In the genomic region with DNA sequence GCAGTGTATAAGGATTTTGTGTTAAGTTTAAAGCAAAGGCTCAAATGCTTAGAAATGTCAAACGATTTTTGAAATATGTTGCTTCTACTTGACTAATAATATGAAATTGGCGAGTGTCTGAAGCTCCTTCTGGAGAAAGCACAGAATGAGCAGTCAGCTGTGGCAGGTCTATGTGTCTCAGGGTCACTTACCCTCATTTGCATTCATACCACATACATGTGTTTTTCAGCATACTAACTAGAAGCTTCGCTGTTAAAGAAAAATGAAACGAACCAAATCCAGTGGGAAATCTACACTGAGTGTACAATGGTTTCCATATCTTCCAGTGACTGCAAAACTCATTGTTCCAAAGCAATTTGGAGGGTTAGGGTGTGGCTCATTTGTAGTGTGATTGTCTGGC, we compare ENCODE assay signal across 19 mouse cellular contexts.
A peak's percentile ranks its signal among the peaks of the same experiment; 100 is the strongest.
DNase-seq lines count a peak whose midpoint lies in the region; ATAC-seq and TF ChIP-seq lines count a peak whose summit lies in the region.
"Had no signal": no experiment of that assay in that cellular context is flagged by ENCODE, and none has a peak within 500 bp of the region (broad histone marks: within the 10 kb centered on the region; RNA-seq: fewer than 3 reads in every experiment).

No protein-coding gene starts in this region.

- no peak for DNase-seq in forebrain, embryonic 10.5 days (ENCODE audit: extremely low spot score, low spot score)
- peak; percentile 72 for DNase-seq in brain, embryonic 14.5 days (ENCODE audit: low read depth)
- peak; percentile 57 for DNase-seq in hindbrain, embryonic 14.5 days (ENCODE audit: low spot score)
- DNase-seq in testis, postnatal 14 days (ENCODE audit: low spot score) = no peak
- no peak for DNase-seq in right cerebral cortex, postnatal 25 days
- DNase-seq in thymus, adult 18-20 months = no peak
- DNase-seq: cerebellum, adult 9-11 months; gastrocnemius, postnatal 36 days; kidney, adult 11 months; liver, embryonic 13.5 days; lung, postnatal 4 days had no signal

- TF ChIP-seq CTCF in brain, embryonic 14.5 days (IDR thresholded peaks at IDR 0.05; ENCODE audit: borderline replicate concordance, extremely low read depth, insufficient read depth, insufficient read length) = no peak

- no peaks in the 10 kb centered on the region for H3K9me3 ChIP-seq in forebrain, embryonic 12.5 days
- no peaks in the 10 kb centered on the region for H3K9me3 ChIP-seq in forebrain, embryonic 10.5 days
- H3K9me3 ChIP-seq in hindbrain, embryonic 14.5 days (ENCODE audit: control insufficient read depth, low read length) = no peaks in the 10 kb centered on the region
- H3K9me3 ChIP-seq in midbrain, embryonic 15.5 days = no peaks in the 10 kb centered on the region
- H3K9me3 ChIP-seq: embryonic facial prominence, embryonic 15.5 days; heart, embryonic 10.5 days; limb, embryonic 13.5 days; liver, embryonic 13.5 days; lung, embryonic 15.5 days; neural tube, embryonic 13.5 days; stomach, embryonic 15.5 days had no signal

- no peak overlapping the region for H3K9ac ChIP-seq in forebrain, embryonic 12.5 days
- H3K9ac ChIP-seq in hindbrain, embryonic 14.5 days = no peak overlapping the region
- no peak overlapping the region for H3K9ac ChIP-seq in midbrain, embryonic 15.5 days
- H3K9ac ChIP-seq: embryonic facial prominence, embryonic 15.5 days; limb, embryonic 13.5 days; liver, embryonic 13.5 days; lung, embryonic 15.5 days; neural tube, embryonic 13.5 days; stomach, embryonic 15.5 days had no signal

- peaks cover 9% of the 10 kb centered on the region; the same call in 1 of the 2 replicates for H3K4me1 ChIP-seq in forebrain, embryonic 12.5 days
- H3K4me1 ChIP-seq in forebrain, embryonic 10.5 days = no peaks in the 10 kb centered on the region
- peaks cover 8% of the 10 kb centered on the region; the same call in 1 of the 2 replicates for H3K4me1 ChIP-seq in hindbrain, embryonic 14.5 days (replicated peaks; ENCODE audit: control insufficient read depth, insufficient read depth, low read length)
- H3K4me1 ChIP-seq in midbrain, embryonic 15.5 days = no peaks in the 10 kb centered on the region; the same call in 1 of the 2 replicates
- H3K4me1 ChIP-seq: embryonic facial prominence, embryonic 15.5 days; heart, embryonic 10.5 days; limb, embryonic 13.5 days; liver, embryonic 13.5 days; lung, embryonic 15.5 days; stomach, embryonic 15.5 days had no signal

- H3K27me3 ChIP-seq in forebrain, embryonic 12.5 days = no peaks in the 10 kb centered on the region
- no peaks in the 10 kb centered on the region for H3K27me3 ChIP-seq in forebrain, embryonic 10.5 days (ENCODE audit: poor library complexity, severe bottlenecking)
- H3K27me3 ChIP-seq in hindbrain, embryonic 14.5 days (ENCODE audit: control insufficient read depth, insufficient read depth, low read length) = no peaks in the 10 kb centered on the region
- H3K27me3 ChIP-seq in midbrain, embryonic 15.5 days (replicated peaks) = no peaks in the 10 kb centered on the region
- H3K27me3 ChIP-seq: embryonic facial prominence, embryonic 15.5 days; limb, embryonic 13.5 days; liver, embryonic 13.5 days; lung, embryonic 15.5 days; neural tube, embryonic 13.5 days; stomach, embryonic 15.5 days had no signal

- no peak overlapping the region for H3K4me3 ChIP-seq in forebrain, embryonic 12.5 days (replicated peaks)
- H3K4me3 ChIP-seq in forebrain, embryonic 10.5 days = no peak overlapping the region
- no peak overlapping the region for H3K4me3 ChIP-seq in hindbrain, embryonic 14.5 days (replicated peaks; ENCODE audit: low read length)
- no peak overlapping the region for H3K4me3 ChIP-seq in midbrain, embryonic 15.5 days
- H3K4me3 ChIP-seq: embryonic facial prominence, embryonic 15.5 days; heart, embryonic 10.5 days; limb, embryonic 13.5 days; liver, embryonic 13.5 days; lung, embryonic 15.5 days; neural tube, embryonic 13.5 days; stomach, embryonic 15.5 days had no signal

- no peak overlapping the region for H3K27ac ChIP-seq in forebrain, embryonic 12.5 days
- no peak overlapping the region for H3K27ac ChIP-seq in forebrain, embryonic 10.5 days
- H3K27ac ChIP-seq in hindbrain, embryonic 14.5 days = peak overlapping the region; percentile 59
- peak overlapping the region; percentile 34; the same call in 1 of the 2 replicates for H3K27ac ChIP-seq in midbrain, embryonic 15.5 days
- H3K27ac ChIP-seq: embryonic facial prominence, embryonic 15.5 days; heart, embryonic 10.5 days; limb, embryonic 13.5 days; liver, embryonic 13.5 days; lung, embryonic 15.5 days; neural tube, embryonic 13.5 days; stomach, embryonic 15.5 days had no signal

- no peaks in the 10 kb centered on the region for H3K36me3 ChIP-seq in forebrain, embryonic 12.5 days (replicated peaks)
- H3K36me3 ChIP-seq in forebrain, embryonic 10.5 days (replicated peaks) = no peaks in the 10 kb centered on the region
- H3K36me3 ChIP-seq in hindbrain, embryonic 14.5 days (replicated peaks; ENCODE audit: control insufficient read depth, insufficient read depth) = no peaks in the 10 kb centered on the region
- H3K36me3 ChIP-seq in midbrain, embryonic 15.5 days (replicated peaks) = no peaks in the 10 kb centered on the region
- H3K36me3 ChIP-seq: embryonic facial prominence, embryonic 15.5 days; heart, embryonic 10.5 days; limb, embryonic 13.5 days; liver, embryonic 13.5 days; lung, embryonic 15.5 days; neural tube, embryonic 13.5 days; stomach, embryonic 15.5 days had no signal

- TF ChIP-seq POLR2A in brain, embryonic 14.5 days (IDR thresholded peaks at IDR 0.05; ENCODE audit: borderline replicate concordance, extremely low read depth, insufficient read depth, insufficient read length, poor library complexity, severe bottlenecking) = no peak

- 56% methylated on average over 4 of the region's 4 CpGs for WGBS in forebrain, embryonic 12.5 days
- 88% methylated on average over 4 of the region's 4 CpGs for WGBS in forebrain, embryonic 10.5 days
- 39% methylated on average over 4 of the region's 4 CpGs for WGBS in hindbrain, embryonic 14.5 days
- 41% methylated on average over 4 of the region's 4 CpGs for WGBS in midbrain, embryonic 15.5 days

- H3K4me2 ChIP-seq in forebrain, embryonic 12.5 days = no peak overlapping the region
- no peak overlapping the region for H3K4me2 ChIP-seq in hindbrain, embryonic 14.5 days (replicated peaks)
- no peak overlapping the region for H3K4me2 ChIP-seq in midbrain, embryonic 15.5 days
- H3K4me2 ChIP-seq: embryonic facial prominence, embryonic 15.5 days; limb, embryonic 13.5 days; liver, embryonic 13.5 days; lung, embryonic 15.5 days; neural tube, embryonic 13.5 days; stomach, embryonic 15.5 days had no signal

- peak; percentile 67 for ATAC-seq in forebrain, embryonic 12.5 days (ENCODE audit: low FRiP score)
- peak; percentile 68; the same call in 1 of the 2 replicates for ATAC-seq in hindbrain, embryonic 14.5 days (ENCODE audit: low FRiP score)
- ATAC-seq in midbrain, embryonic 15.5 days (replicated peaks) = peak; percentile 77

Comparison
In these comparisons a context has a peak if more than half of its experiments do, and no peak if none do; other contexts are left out.
1. H3K27ac ChIP-seq: peak in hindbrain, embryonic 14.5 days (single experiment) and midbrain, embryonic 15.5 days (single experiment); none in forebrain, embryonic 12.5 days (single experiment) and forebrain, embryonic 10.5 days (single experiment).
2. DNase-seq: peak in brain, embryonic 14.5 days (single experiment) and hindbrain, embryonic 14.5 days (single experiment); none in forebrain, embryonic 10.5 days (single experiment), testis, postnatal 14 days (single experiment), right cerebral cortex, postnatal 25 days (single experiment) and thymus, adult 18-20 months (0 of 2).
3. Peak in every context shown above with its lines, with median percentiles within 50 percentile points of each other: ATAC-seq.